Mouse (Mus musculus) kidney, postnatal 0 days (tissue): ENCODE measurements around the gene C2cd3. TPM values are rescaled to one million over a fixed set of nuclear protein-coding genes. Genes with fewer than 3 reads are reported as not detected.
A peak's percentile ranks its signal among the peaks of the same experiment; 100 is the strongest.

ENCODE experiments used
- ATAC-seq: fragments of 200-750 bp; cut with Nextera tagmentation; replicated peaks from 2 replicates; pipeline ENCODE4 v1.8.0; 2017; ENCODE audit warnings: low read depth, moderate number of reproducible peaks, moderate TSS enrichment, moderate library complexity; ENCODE audit not compliant: low FRiP score
- DNase-seq: peaks from one replicate; pipeline ENCODE4 v3.0.0-alpha.2; 2016; ENCODE audit warnings: low spot score
- H3K27ac ChIP-seq: fragments of 300-500 bp; sonication (generic); 2 replicates; pipeline ENCODE4 v1.5.1; 2014; ENCODE audit warnings: mild to moderate bottlenecking
- H3K27me3 ChIP-seq: fragments of 300-500 bp; sonication (generic); 2 replicates; pipeline ENCODE4 v1.6.1; 2014; ENCODE audit warnings: low read length, mixed read lengths; ENCODE audit not compliant: insufficient read depth
- H3K36me3 ChIP-seq: fragments of 300-500 bp; sonication (generic); 2 replicates; pipeline ENCODE4 v1.6.1; 2014; ENCODE audit warnings: low read length, mixed read lengths; ENCODE audit not compliant: insufficient read depth
- H3K4me1 ChIP-seq: fragments of 300-500 bp; sonication (generic); replicated peaks from 2 replicates; pipeline ENCODE4 v1.6.1; 2014; ENCODE audit warnings: antibody characterized with exemption, low read length, mixed read lengths; ENCODE audit not compliant: insufficient read depth
- H3K4me2 ChIP-seq: fragments of 300-500 bp; sonication (generic); 2 replicates; pipeline ENCODE4 v1.6.1; 2014; ENCODE audit warnings: mild to moderate bottlenecking, low read length, moderate library complexity, mixed read lengths
- H3K4me3 ChIP-seq: fragments of 300-500 bp; sonication (generic); replicated peaks from 2 replicates; pipeline ENCODE4 v1.5.1; 2014; ENCODE audit warnings: low read depth, low read length
- H3K9ac ChIP-seq: fragments of 300-500 bp; sonication (generic); 2 replicates; pipeline ENCODE4 v1.6.1; 2014; ENCODE audit warnings: low read depth, low read length
- H3K9me3 ChIP-seq: fragments of 300-500 bp; sonication (generic); replicated peaks from 2 replicates; pipeline ENCODE4 v1.6.1; 2016; ENCODE audit warnings: low read length, inconsistent platforms, mixed read lengths
- CTCF ChIP-seq: IDR thresholded peaks from 2 replicates; pipeline ENCODE4 v1.5.1; 2016; ENCODE audit warnings: antibody characterized with exemption, low read depth, mild to moderate bottlenecking, moderate library complexity
- whole genome bisulfite sequencing: fragments of 180-500 bp; shearing (Covaris S2); extraction: QIAGEN DNeasy Blood & Tissue Kit; methylation state at CpG from one replicate; pipeline ENCODE4 v1.1.7; 2014; 5-methylcytosine and 5-hydroxymethylcytosine counted together
- polyA plus RNA-seq: library from polyadenylated mRNA; unstranded; fragments of >200 nt; fragmentation: Nextera tagmentation; extraction: Ambion mirVana; gene quantifications from 2 replicates; pipeline ENCODE4 v1.2.1, GENCODE M21; 2015

C2cd3 gene
- polyA plus RNA-seq, 1 experiment from 2014 or later = 13.1 TPM

- no peak for TF ChIP-seq CTCF
- no peaks in the 10 kb centered on the region for H3K9me3 ChIP-seq
- 0 out of 2 replicates have a peak, but pooled peaks have one; percentile 21 for ATAC-seq
- no peaks in the 10 kb centered on the region for H3K4me1 ChIP-seq
- no peak overlapping the region for H3K27ac ChIP-seq
- DNase-seq = peak; percentile 54
- H3K4me2 ChIP-seq = no peak overlapping the region
- 61% methylated on average over 13 of the region's 13 CpGs for WGBS
- no peak overlapping the region for H3K9ac ChIP-seq
- H3K36me3 ChIP-seq = 0 out of 2 replicates have a peak, but pooled peaks cover 6% of the 10 kb centered on the region
- no peak overlapping the region for H3K4me3 ChIP-seq
- no peaks in the 10 kb centered on the region for H3K27me3 ChIP-seq
Observed at GRCm38 (mm10) chr7:100504740-100505487, 132.9 kb downstream of the C2cd3 start.

- peak; percentile 52 for DNase-seq
- H3K9me3 ChIP-seq = no peaks in the 10 kb centered on the region
- H3K27me3 ChIP-seq = no peaks in the 10 kb centered on the region
- no peak overlapping the region for H3K4me2 ChIP-seq
- TF ChIP-seq CTCF = peak; percentile 22; the same call in 1 of the 2 replicates
- WGBS = 40% methylated on average over 4 of the region's 4 CpGs
- H3K27ac ChIP-seq = no peak overlapping the region
- ATAC-seq = no peak
- no peak overlapping the region for H3K4me3 ChIP-seq
- no peak overlapping the region for H3K9ac ChIP-seq
- H3K4me1 ChIP-seq = no peaks in the 10 kb centered on the region
- H3K36me3 ChIP-seq = no peaks in the 10 kb centered on the region
Observed at GRCm38 (mm10) chr7:100506494-100506893, 134.5 kb downstream of the C2cd3 start.

- ATAC-seq = no peak
- WGBS = 45% methylated on average over 3 of the region's 3 CpGs
Observed at GRCm38 (mm10) chr7:100508670-100509069, 136.6 kb downstream of the C2cd3 start.

GRCm38 (mm10) chr7:100511602-100512001 is 139.6 kb downstream of the C2cd3 start:
- no peak for DNase-seq

More at GRCm38 (mm10) chr7:100508670-100509069, 136.6 kb downstream of the C2cd3 start:
- H3K27me3 ChIP-seq = no peaks in the 10 kb centered on the region
- H3K4me1 ChIP-seq = no peaks in the 10 kb centered on the region
- no peak for TF ChIP-seq CTCF
- no peaks in the 10 kb centered on the region for H3K9me3 ChIP-seq
- no peak overlapping the region for H3K9ac ChIP-seq
- H3K27ac ChIP-seq = no peak overlapping the region
- H3K36me3 ChIP-seq = no peaks in the 10 kb centered on the region
- no peak overlapping the region for H3K4me2 ChIP-seq
- H3K4me3 ChIP-seq = no peak overlapping the region
- no peak for DNase-seq

GRCm38 (mm10) chr7:100514573-100514972 is 142.5 kb downstream of the C2cd3 start, which contains the start of gene Dnajb13:
Gene Dnajb13 (minus strand): TSS chr7:100514960.
- no peak within 1 kb of the TSS for H3K9ac ChIP-seq
- H3K9me3 ChIP-seq = no peaks in the 10 kb centered on the region
- 52% methylated on average over 11 of the region's 11 CpGs for WGBS
- TF ChIP-seq CTCF = no peak
- H3K36me3 ChIP-seq = no peaks in the 10 kb centered on the region
- H3K4me1 ChIP-seq = no peaks in the 10 kb centered on the region
- no peak for DNase-seq
- no peaks in the 10 kb centered on the region for H3K27me3 ChIP-seq
- H3K4me3 ChIP-seq = no peak within 1 kb of the TSS
- H3K4me2 ChIP-seq = 0 out of 2 replicates have a peak within 1 kb of the TSS, but pooled peaks have one; percentile 8
- ATAC-seq = no peak
- no peak within 1 kb of the TSS for H3K27ac ChIP-seq

More at GRCm38 (mm10) chr7:100511602-100512001, 139.6 kb downstream of the C2cd3 start:
- WGBS = 51% methylated on average over 8 of the region's 8 CpGs
- Histone ChIP-seq H3K4me3 (no peak overlapping the region), H3K27me3 (no peaks in the 10 kb centered on the region), H3K27ac (no peak overlapping the region), H3K36me3 (no peaks in the 10 kb centered on the region), H3K9ac (no peak overlapping the region), H3K9me3 (no peaks in the 10 kb centered on the region), H3K4me2 (no peak overlapping the region), H3K4me1 (no peaks in the 10 kb centered on the region)
- ATAC-seq = no peak
- TF ChIP-seq CTCF = no peak

Other genes starting within 250 kb of the C2cd3 start
- gene Lipt2, start 213.0 kb upstream of the C2cd3 start, polyA plus RNA-seq = 19.7 and 20.1 TPM in 2 replicates
- 2.3 and 2.6 TPM in 2 replicates for gene Kcne3, start 195.7 kb upstream of the C2cd3 start, polyA plus RNA-seq
- 2.4 and 2.5 TPM in 2 replicates for gene Pgm2l1, start 144.8 kb upstream of the C2cd3 start, polyA plus RNA-seq
- 2.2 and 2.7 TPM in 2 replicates for gene P4ha3, start 86.7 kb upstream of the C2cd3 start, polyA plus RNA-seq
- 45.9 and 47.6 TPM in 2 replicates for gene Ppme1, start 74 bp downstream of the C2cd3 start, polyA plus RNA-seq
- 0.05 and 0.13 TPM in 2 replicates for gene Ucp3, start 100.8 kb downstream of the C2cd3 start, polyA plus RNA-seq
- 274 and 319 TPM in 2 replicates for gene Ucp2, start 121.1 kb downstream of the C2cd3 start, polyA plus RNA-seq
- gene Dnajb13, start 142.7 kb downstream of the C2cd3 start, polyA plus RNA-seq = 0.15 and 0.18 TPM in 2 replicates
- gene Coa4, start 164.8 kb downstream of the C2cd3 start, polyA plus RNA-seq = 21.7 and 21.9 TPM in 2 replicates
- gene Rab6a, start 235.2 kb downstream of the C2cd3 start, polyA plus RNA-seq = 90.7 and 94.6 TPM in 2 replicates
- 105 and 107 TPM in 2 replicates for gene Mrpl48, start 236.1 kb downstream of the C2cd3 start, polyA plus RNA-seq